Mouse (Mus musculus) right cerebral cortex, postnatal 36 days (tissue): ENCODE results near the gene C530025M09Rik.

ENCODE experiments used
- DNase-seq, 2 experiments: peaks; one replicate each; pipeline ENCODE4 v3.0.0; 2022; ENCODE audit warnings: low spot score in 2 of 2, mixed read lengths in 1 of 2

C530025M09Rik gene

GRCm38 (mm10) chr2:149804599-149805140 lies 26.3 kb downstream of the C530025M09Rik start:
- DNase-seq = no peak

DNA sequence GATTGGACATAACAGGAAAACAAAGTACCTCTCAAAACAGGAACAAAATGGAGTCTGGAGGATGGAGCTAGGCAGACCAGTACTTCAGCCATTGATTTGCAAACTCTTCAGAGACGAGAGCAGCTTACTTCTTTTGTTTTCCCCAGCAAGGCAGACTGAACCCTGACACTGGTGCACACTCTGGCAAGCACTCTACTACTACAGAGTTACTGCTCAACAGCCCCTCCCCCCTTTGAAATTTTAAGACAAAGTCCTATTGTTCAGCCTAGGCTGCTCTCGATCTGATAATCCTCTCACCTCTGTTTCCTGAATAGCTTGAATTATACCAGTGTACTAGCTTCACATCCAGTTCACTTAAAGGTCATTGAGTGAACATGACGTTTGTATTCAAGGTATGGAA lies 32.4 kb downstream of the C530025M09Rik start:
- no peak for DNase-seq
